10 mouse cellular contexts compared by ENCODE assay signal in the genomic region with DNA sequence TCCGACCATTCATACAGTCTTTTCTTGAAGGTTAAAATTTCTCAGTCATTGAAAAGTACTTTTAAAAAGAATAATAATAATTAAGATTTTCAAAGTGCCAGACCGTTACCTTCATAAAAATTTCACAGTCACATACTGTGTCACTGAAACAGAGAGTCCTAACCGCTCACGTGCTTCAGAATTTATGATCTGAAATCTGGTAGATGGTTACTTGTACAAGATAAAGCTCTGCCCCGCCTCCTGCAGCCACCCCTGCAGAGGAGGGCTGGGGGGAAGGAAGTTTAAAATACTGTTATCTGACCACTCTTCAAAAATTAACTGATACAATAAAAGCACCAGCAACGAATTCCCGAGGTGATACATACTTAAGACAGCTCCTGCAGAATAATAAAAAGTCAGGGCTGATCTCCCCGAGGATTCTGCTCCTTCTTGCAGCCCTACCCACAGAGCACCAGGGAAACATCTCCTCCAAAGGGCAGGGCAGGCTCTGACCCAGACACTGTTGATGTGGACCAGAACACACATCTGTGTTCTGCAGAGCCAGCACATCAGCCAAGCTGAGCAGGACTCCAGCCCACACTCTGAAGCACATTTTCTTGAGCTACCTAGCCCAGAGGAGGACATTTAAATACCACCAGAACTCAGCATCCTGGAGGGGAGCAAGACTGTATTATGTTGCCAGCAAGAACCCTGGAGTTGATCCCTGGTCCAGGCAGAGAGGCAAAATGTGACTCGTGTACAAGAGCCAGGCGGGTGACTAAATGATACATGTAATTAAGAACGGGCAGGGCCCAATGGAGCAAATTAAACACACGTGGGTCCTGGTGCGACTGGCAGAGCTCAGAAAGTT.
DNase-seq lines count a peak whose midpoint lies in the region; ATAC-seq lines count a peak whose summit lies in the region.
"Had no signal": no experiment of that assay in that cellular context is flagged by ENCODE, and none has a peak within 500 bp of the region (broad histone marks: within the 10 kb centered on the region; RNA-seq: fewer than 3 reads in every experiment).

No protein-coding gene starts in this region.

- peaks cover 47% of the 10 kb centered on the region for H3K4me1 ChIP-seq in kidney, embryonic 16.5 days (ENCODE audit: insufficient read depth, low read length)
- peaks cover 19% of the 10 kb centered on the region for H3K4me1 ChIP-seq in embryonic facial prominence, embryonic 11.5 days (ENCODE audit: control insufficient read depth, insufficient read depth, low read length)
- H3K4me1 ChIP-seq in limb, embryonic 13.5 days, result peaks cover 51% of the 10 kb centered on the region
- H3K4me1 ChIP-seq in neural tube, embryonic 13.5 days (replicated peaks), result peaks cover 67% of the 10 kb centered on the region

- no peak overlapping the region for H3K4me2 ChIP-seq in kidney, embryonic 16.5 days (replicated peaks; ENCODE audit: low read depth, low read length)
- H3K4me2 ChIP-seq in embryonic facial prominence, embryonic 11.5 days (ENCODE audit: low read depth, low read length), result no peak overlapping the region
- peak overlapping the region; percentile 62 for H3K4me2 ChIP-seq in limb, embryonic 13.5 days (replicated peaks)
- 0 out of 2 replicates have a peak overlapping the region, but pooled peaks have one; percentile 12 for H3K4me2 ChIP-seq in neural tube, embryonic 13.5 days

- no peak for DNase-seq in kidney, postnatal 10 days
- DNase-seq in embryonic facial prominence, embryonic 11.5 days (ENCODE audit: low spot score), result peak; percentile 77
- DNase-seq in testis, postnatal 10 days (ENCODE audit: low spot score), result no peak
- DNase-seq in lung, postnatal 10 days, result no peak
- no peak for DNase-seq in spleen, adult 12 weeks (ENCODE audit: low spot score)
- DNase-seq: cerebellum, postnatal 25 days had no signal

- H3K4me3 ChIP-seq in kidney, embryonic 16.5 days (ENCODE audit: low read length), result no peak overlapping the region
- H3K4me3 ChIP-seq in embryonic facial prominence, embryonic 11.5 days (ENCODE audit: low read depth, low read length), result no peak overlapping the region
- H3K4me3 ChIP-seq in limb, embryonic 13.5 days, result no peak overlapping the region
- H3K4me3 ChIP-seq in neural tube, embryonic 13.5 days, result no peak overlapping the region

- 0 out of 2 replicates have a peak overlapping the region, but pooled peaks have one; percentile 31 for H3K9ac ChIP-seq in kidney, embryonic 16.5 days (replicated peaks; ENCODE audit: low read length)
- H3K9ac ChIP-seq in embryonic facial prominence, embryonic 11.5 days (replicated peaks; ENCODE audit: low read length), result no peak overlapping the region; the same call in 1 of the 2 replicates
- H3K9ac ChIP-seq in limb, embryonic 13.5 days, result no peak overlapping the region
- H3K9ac ChIP-seq in neural tube, embryonic 13.5 days, result peak overlapping the region; percentile 38; the same call in 1 of the 2 replicates

- H3K9me3 ChIP-seq in kidney, embryonic 16.5 days (ENCODE audit: low read length), result no peaks in the 10 kb centered on the region
- no peaks in the 10 kb centered on the region for H3K9me3 ChIP-seq in embryonic facial prominence, embryonic 11.5 days (replicated peaks; ENCODE audit: control insufficient read depth, low read length)
- no peaks in the 10 kb centered on the region for H3K9me3 ChIP-seq in limb, embryonic 13.5 days
- no peaks in the 10 kb centered on the region for H3K9me3 ChIP-seq in neural tube, embryonic 13.5 days

- no peaks in the 10 kb centered on the region for H3K27me3 ChIP-seq in kidney, embryonic 16.5 days (ENCODE audit: insufficient read depth, low read length)
- no peaks in the 10 kb centered on the region for H3K27me3 ChIP-seq in embryonic facial prominence, embryonic 11.5 days (ENCODE audit: control insufficient read depth, insufficient read depth, low read length)
- H3K27me3 ChIP-seq in limb, embryonic 13.5 days, result no peaks in the 10 kb centered on the region
- H3K27me3 ChIP-seq in neural tube, embryonic 13.5 days, result peaks cover 4% of the 10 kb centered on the region; the same call in 1 of the 2 replicates

- no peak for ATAC-seq in kidney, embryonic 16.5 days (ENCODE audit: low FRiP score, low TSS enrichment)
- 0 out of 2 replicates have a peak, but pooled peaks have one; percentile 44 for ATAC-seq in embryonic facial prominence, embryonic 11.5 days (replicated peaks; ENCODE audit: insufficient number of reproducible peaks, low FRiP score, low TSS enrichment, low read depth)
- ATAC-seq in limb, embryonic 13.5 days (ENCODE audit: low FRiP score, low read depth), result no peak
- ATAC-seq in neural tube, embryonic 13.5 days (ENCODE audit: low read depth), result no peak
- ATAC-seq: inflammation-experienced regulatory T-cells, adult 6 months had no signal

- no peaks in the 10 kb centered on the region for H3K36me3 ChIP-seq in kidney, embryonic 16.5 days (ENCODE audit: insufficient read depth, low read length)
- no peaks in the 10 kb centered on the region for H3K36me3 ChIP-seq in embryonic facial prominence, embryonic 11.5 days (replicated peaks; ENCODE audit: control insufficient read depth, insufficient read depth, low read depth, low read length)
- no peaks in the 10 kb centered on the region for H3K36me3 ChIP-seq in limb, embryonic 13.5 days
- H3K36me3 ChIP-seq in neural tube, embryonic 13.5 days, result no peaks in the 10 kb centered on the region

- 23% methylated on average over 13 of the region's 13 CpGs for WGBS in kidney, embryonic 16.5 days
- 23% methylated on average over 13 of the region's 13 CpGs for WGBS in embryonic facial prominence, embryonic 11.5 days
- 14% methylated on average over 13 of the region's 13 CpGs for WGBS in limb, embryonic 13.5 days
- WGBS in neural tube, embryonic 13.5 days, result 16% methylated on average over 13 of the region's 13 CpGs

- peak overlapping the region; percentile 1; the same call in 1 of the 2 replicates for H3K27ac ChIP-seq in kidney, embryonic 16.5 days (ENCODE audit: low read length)
- peak overlapping the region; percentile 54 for H3K27ac ChIP-seq in embryonic facial prominence, embryonic 11.5 days (replicated peaks; ENCODE audit: low read depth, low read length)
- H3K27ac ChIP-seq in limb, embryonic 13.5 days, result no peak overlapping the region; the same call in 1 of the 2 replicates
- H3K27ac ChIP-seq in neural tube, embryonic 13.5 days (replicated peaks), result no peak overlapping the region

Comparison
In these comparisons a context has a peak if more than half of its experiments do, and no peak if none do; other contexts are left out.
1. H3K27ac ChIP-seq: peak in kidney, embryonic 16.5 days (single experiment) and embryonic facial prominence, embryonic 11.5 days (single experiment); none in limb, embryonic 13.5 days (single experiment) and neural tube, embryonic 13.5 days (single experiment).
2. H3K4me2 ChIP-seq: peak in limb, embryonic 13.5 days (single experiment) and neural tube, embryonic 13.5 days (single experiment); none in kidney, embryonic 16.5 days (single experiment) and embryonic facial prominence, embryonic 11.5 days (single experiment).
3. H3K9ac ChIP-seq: peak in kidney, embryonic 16.5 days (single experiment) and neural tube, embryonic 13.5 days (single experiment); none in embryonic facial prominence, embryonic 11.5 days (single experiment) and limb, embryonic 13.5 days (single experiment).